Mouse (Mus musculus) ES-E14 (cell line): ENCODE measurements around the gene Cln6.
"Not testable (repeated sequence)": the region's sequence is repeated elsewhere in the genome, so short reads cannot be mapped to it uniquely, and the experiment has no call there.

Experiments used
- CHD2 ChIP-seq: IDR thresholded peaks from 2 replicates; pipeline ENCODE4 v1.6.1; 2014; ENCODE audit warnings: mild to moderate bottlenecking, low read depth, low read length, inconsistent platforms
- ZC3H11A ChIP-seq: IDR thresholded peaks from 2 replicates; pipeline ENCODE4 v1.6.1; 2012; ENCODE audit warnings: low read depth, mild to moderate bottlenecking, inconsistent platforms, low read length, borderline replicate concordance

GRCm38 (mm10) chr9:62799218-62799617 is 39.4 kb upstream of the Cln6 start:
- TF ChIP-seq ZC3H11A, CHD2: not testable (repeated sequence)
